Mouse (Mus musculus) embryonic fibroblast, embryonic 13.5 days (primary cell): Measurements from ENCODE around the gene Hoxa11. TPM values are rescaled to one million over a fixed set of nuclear protein-coding genes. Genes with fewer than 3 reads are reported as not detected.

ENCODE experiments used
- H3K27ac ChIP-seq: 2 replicates; pipeline ENCODE4 v1.5.1; 2012; ENCODE audit warnings: low read length, control low read depth, inconsistent platforms; ENCODE audit not compliant: insufficient read depth
- H3K4me1 ChIP-seq: 2 replicates; pipeline ENCODE4 v1.6.1; 2011; ENCODE audit warnings: low read length; ENCODE audit not compliant: control insufficient read depth, insufficient read depth
- H3K4me3 ChIP-seq: 2 replicates; pipeline ENCODE4 v1.5.1; 2011; ENCODE audit warnings: mild to moderate bottlenecking, control low read depth, low read length; ENCODE audit not compliant: insufficient read depth
- CTCF ChIP-seq: IDR thresholded peaks from 2 replicates; pipeline ENCODE4 v1.5.1; 2011; ENCODE audit warnings: mild to moderate bottlenecking, control low read depth, low read length, moderate library complexity, borderline replicate concordance; ENCODE audit not compliant: insufficient read depth
- POLR2A ChIP-seq: IDR thresholded peaks from 2 replicates; pipeline ENCODE4 v1.6.1; 2011; ENCODE audit warnings: low read depth, mild to moderate bottlenecking, control low read depth, low read length, moderate library complexity
- polyA plus RNA-seq: library from polyadenylated mRNA; stranded (reverse); fragments of >200 nt; gene quantifications from 2 replicates; pipeline ENCODE4 v1.2.4, GENCODE M21; 2011; ENCODE audit warnings: low read depth; ENCODE audit not compliant: missing spikeins, insufficient read length

Gene Hoxa11
- polyA plus RNA-seq, 1 experiment, result 9.2 TPM

GRCm38 (mm10) chr6:52228475-52229465 lies 16.8 kb downstream of the Hoxa11 start:
- peak overlapping the region; percentile 42 for H3K4me3 ChIP-seq
- TF ChIP-seq POLR2A (no peak), CTCF (no peak)
- H3K27ac ChIP-seq, result peak overlapping the region; percentile 30
- no peaks in the 10 kb centered on the region for H3K4me1 ChIP-seq

- Histone ChIP-seq H3K4me1 (no peaks in the 10 kb centered on the region), H3K4me3 (no peak overlapping the region; the same call in 1 of the 2 replicates), H3K27ac (peak overlapping the region; percentile 72)
- TF ChIP-seq POLR2A (no peak), CTCF (no peak)
Measured at GRCm38 (mm10) chr6:52227470-52228222, 18.0 kb downstream of the Hoxa11 start.

DNA sequence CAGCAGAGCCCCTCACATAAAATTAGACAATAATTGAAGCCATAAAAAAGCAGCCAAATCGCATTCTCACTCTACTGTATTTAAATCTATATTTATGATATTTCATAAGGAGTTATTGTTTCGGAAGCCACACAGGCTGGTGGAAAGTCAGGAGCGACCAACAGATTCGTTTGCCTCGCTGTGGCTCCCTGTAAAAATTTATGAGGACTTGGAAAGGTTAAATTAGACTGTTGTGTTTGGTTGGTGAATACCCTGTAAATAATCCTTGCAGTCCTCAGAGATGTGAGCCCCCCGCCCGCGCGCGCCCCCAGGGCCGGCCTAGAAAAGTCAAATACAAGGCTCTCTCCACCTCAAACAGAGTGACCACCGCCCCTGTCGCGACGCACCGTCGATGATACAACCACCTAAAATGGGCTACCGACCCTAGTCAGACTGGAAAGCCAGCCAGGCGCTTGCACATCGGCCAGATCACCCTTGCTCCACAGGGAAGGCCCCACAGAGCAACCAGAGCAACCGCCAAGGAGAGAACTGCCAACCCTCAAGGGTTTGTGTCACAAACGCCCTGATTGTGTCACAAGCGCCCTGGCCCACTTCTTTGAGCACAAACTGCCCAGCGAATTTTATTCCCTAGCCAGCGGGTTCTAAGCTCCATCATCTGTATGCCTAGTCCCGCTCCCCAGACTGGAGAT lies 18.9 kb downstream of the Hoxa11 start:
- Histone ChIP-seq H3K27ac (peak overlapping the region; percentile 60), H3K4me3 (peak overlapping the region; percentile 28), H3K4me1 (no peaks in the 10 kb centered on the region)
- TF ChIP-seq CTCF (no peak), POLR2A (no peak)

DNA sequence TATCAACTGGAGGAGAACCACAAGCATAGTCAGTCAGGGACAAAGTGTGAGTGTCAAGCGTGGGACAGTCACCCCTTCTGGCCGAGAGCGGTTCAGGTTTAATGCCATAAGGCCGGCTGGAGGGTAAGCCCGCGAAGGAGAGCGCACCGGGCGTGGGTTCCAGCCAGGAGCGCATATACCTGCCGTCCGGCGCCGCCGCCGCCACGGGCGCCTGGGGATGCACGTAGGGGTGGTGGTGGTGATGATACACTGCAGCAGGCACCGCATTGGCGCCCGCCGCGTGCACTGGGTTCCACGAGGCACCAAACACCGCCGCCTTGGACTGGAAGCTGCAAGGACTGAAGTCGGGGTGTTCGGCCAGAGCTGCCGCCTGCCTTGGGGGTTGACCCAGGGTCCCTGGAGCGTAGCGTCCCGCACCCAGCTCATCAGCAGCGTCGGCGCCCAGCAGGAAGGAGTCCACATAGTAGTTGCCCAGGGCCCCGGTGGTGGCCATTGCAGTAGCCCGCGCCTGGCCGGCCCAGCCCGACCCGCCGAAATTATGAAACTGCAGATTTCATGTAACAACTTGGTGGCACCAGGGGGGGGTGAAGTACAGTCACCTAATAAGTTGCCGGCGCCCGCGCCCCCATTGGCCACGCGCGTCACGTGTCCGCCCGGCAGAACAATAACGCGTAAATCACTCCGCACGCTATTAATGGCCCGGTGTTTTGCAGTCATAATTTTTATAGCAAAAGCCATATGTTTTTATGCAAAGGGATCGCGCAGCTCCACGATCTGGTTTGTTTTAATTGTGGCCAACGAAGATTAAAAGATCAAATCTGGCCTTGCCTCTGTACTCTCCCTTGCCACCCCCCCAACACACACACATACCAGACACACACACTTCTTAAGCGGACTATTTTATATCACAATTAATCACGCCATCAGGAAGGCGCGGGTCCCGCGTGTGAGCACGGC lies 19.7 kb downstream of the Hoxa11 start:
- H3K27ac ChIP-seq, result peak overlapping the region; percentile 66
- TF ChIP-seq POLR2A (peak; percentile 43), CTCF (no peak)

GRCm38 (mm10) chr6:52224895-52225611 lies 20.6 kb downstream of the Hoxa11 start:
- 0 out of 2 replicates have a peak overlapping the region, but pooled peaks have one; percentile 66 for H3K27ac ChIP-seq
- H3K4me3 ChIP-seq, result peak overlapping the region; percentile 74
- no peaks in the 10 kb centered on the region for H3K4me1 ChIP-seq
- no peak for TF ChIP-seq POLR2A
- TF ChIP-seq CTCF, result no peak

More for the DNA sequence above, 19.7 kb downstream of the Hoxa11 start:
- Histone ChIP-seq H3K4me1 (no peaks in the 10 kb centered on the region), H3K4me3 (peak overlapping the region; percentile 74)

GRCm38 (mm10) chr6:52223939-52224760 lies 21.5 kb downstream of the Hoxa11 start:
- H3K4me1 ChIP-seq, result no peaks in the 10 kb centered on the region
- peak overlapping the region; percentile 74 for H3K4me3 ChIP-seq
- H3K27ac ChIP-seq, result peak overlapping the region; percentile 32; the same call in 1 of the 2 replicates
- no peak for TF ChIP-seq CTCF
- TF ChIP-seq POLR2A, result no peak

DNA sequence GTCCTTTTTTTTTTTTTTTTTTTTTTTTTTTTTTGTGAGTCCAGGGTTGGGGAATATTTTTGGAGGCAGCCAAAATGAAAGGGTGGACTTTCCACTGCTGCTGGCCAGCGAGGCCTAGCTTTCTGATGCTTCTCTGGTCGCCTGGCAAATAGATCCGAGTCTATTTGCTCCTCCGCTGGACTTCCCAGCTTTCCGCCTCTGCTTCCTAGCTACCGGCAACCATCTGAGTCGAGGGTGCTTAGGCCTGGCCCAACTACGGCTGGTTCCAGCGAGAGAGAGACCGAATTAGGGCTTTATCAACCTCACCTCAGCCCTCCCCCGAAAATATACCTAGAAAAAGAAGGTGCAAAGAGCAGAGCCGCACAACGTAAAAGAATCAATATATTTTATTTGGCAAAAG lies 22.9 kb downstream of the Hoxa11 start:
- Histone ChIP-seq H3K27ac (peak overlapping the region; percentile 78), H3K4me3 (peak overlapping the region; percentile 46), H3K4me1 (no peaks in the 10 kb centered on the region)
- TF ChIP-seq POLR2A (0 out of 2 replicates have a peak, but pooled peaks have one; percentile 18), CTCF (no peak)
